Mouse (Mus musculus) embryonic facial prominence, embryonic 15.5 days (tissue): ENCODE results near the gene Zc3h10. TPM values are rescaled to one million over a fixed set of nuclear protein-coding genes. Genes with fewer than 3 reads are reported as not detected.
"Not testable (repeated sequence)": the region's sequence is repeated elsewhere in the genome, so short reads cannot be mapped to it uniquely, and the experiment has no call there.

Experiments used
- ATAC-seq: fragments of 200-750 bp; cut with Nextera tagmentation; 2 replicates; pipeline ENCODE4 v1.8.0; 2017; ENCODE audit warnings: low read depth, moderate TSS enrichment; ENCODE audit not compliant: insufficient number of reproducible peaks, low FRiP score, low TSS enrichment
- H3K27ac ChIP-seq: fragments of 300-500 bp; sonication (generic); replicated peaks from 2 replicates; pipeline ENCODE4 v1.5.1; 2015; ENCODE audit warnings: mild to moderate bottlenecking, inconsistent platforms
- H3K27me3 ChIP-seq: fragments of 300-500 bp; sonication (generic); 2 replicates; pipeline ENCODE4 v1.6.1; 2015; ENCODE audit warnings: inconsistent platforms
- H3K36me3 ChIP-seq: fragments of 300-500 bp; sonication (generic); 2 replicates; pipeline ENCODE4 v1.6.1; 2015; ENCODE audit warnings: mild to moderate bottlenecking, inconsistent platforms
- H3K4me1 ChIP-seq: fragments of 300-500 bp; sonication (generic); 2 replicates; pipeline ENCODE4 v1.6.1; 2015; ENCODE audit warnings: inconsistent platforms
- H3K4me2 ChIP-seq: fragments of 300-500 bp; sonication (generic); replicated peaks from 2 replicates; pipeline ENCODE4 v1.6.1; 2015; ENCODE audit warnings: mild to moderate bottlenecking, inconsistent platforms
- H3K4me3 ChIP-seq: fragments of 300-500 bp; sonication (generic); replicated peaks from 2 replicates; pipeline ENCODE4 v1.5.1; 2015; ENCODE audit warnings: mild to moderate bottlenecking, inconsistent platforms
- H3K9ac ChIP-seq: fragments of 300-500 bp; sonication (generic); 2 replicates; pipeline ENCODE4 v1.6.1; 2015; ENCODE audit warnings: inconsistent platforms
- H3K9me3 ChIP-seq: fragments of 300-500 bp; sonication (generic); replicated peaks from 2 replicates; pipeline ENCODE4 v1.6.1; 2016; ENCODE audit warnings: inconsistent platforms
- WGBS: fragments of 180-500 bp; shearing (Covaris S2); methylation state at CpG from one replicate; pipeline ENCODE4 v1.1.7; 2015; 5-methylcytosine and 5-hydroxymethylcytosine counted together
- polyA plus RNA-seq: library from polyadenylated mRNA; unstranded; fragments of >200 nt; fragmentation: Nextera tagmentation; extraction: Ambion mirVana; gene quantifications from 2 replicates; pipeline ENCODE4 v1.2.1, GENCODE M21; 2015

Gene Zc3h10
- polyA plus RNA-seq, 1 experiment from 2014 or later, result 16.0 TPM

- no peaks in the 10 kb centered on the region for H3K4me1 ChIP-seq
- no peaks in the 10 kb centered on the region for H3K9me3 ChIP-seq
- H3K27me3 ChIP-seq, result no peaks in the 10 kb centered on the region
- WGBS, result 91% methylated on average over 14 of the region's 14 CpGs
- H3K4me2 ChIP-seq, result no peak overlapping the region
- no peak overlapping the region for H3K4me3 ChIP-seq
- no peak for ATAC-seq
- H3K36me3 ChIP-seq, result peaks cover 18% of the 10 kb centered on the region
- no peak overlapping the region for H3K27ac ChIP-seq
- no peak overlapping the region for H3K9ac ChIP-seq
These were observed 41.6 kb downstream of the Zc3h10 start for GRCm38 (mm10) chr10:128505974-128506373.

GRCm38 (mm10) chr10:128505371-128505667 lies 42.3 kb downstream of the Zc3h10 start:
- H3K4me1 ChIP-seq, H3K9me3 ChIP-seq, H3K9ac ChIP-seq, H3K27me3 ChIP-seq, H3K4me3 ChIP-seq, H3K27ac ChIP-seq, H3K4me2 ChIP-seq, ATAC-seq: not testable (repeated sequence)
- H3K36me3 ChIP-seq, result peaks cover 12% of the 10 kb centered on the region
- 76% methylated on average over 5 of the region's 5 CpGs for WGBS

- no peak overlapping the region for H3K27ac ChIP-seq
- no peaks in the 10 kb centered on the region for H3K27me3 ChIP-seq
- H3K9ac ChIP-seq, result no peak overlapping the region; the same call in 1 of the 2 replicates
- WGBS, result 64% methylated on average over 9 of the region's 9 CpGs
- H3K9me3 ChIP-seq, result no peaks in the 10 kb centered on the region
- H3K4me1 ChIP-seq, result no peaks in the 10 kb centered on the region
- H3K4me3 ChIP-seq, result no peak overlapping the region
- H3K4me2 ChIP-seq, result no peak overlapping the region
- no peak for ATAC-seq
- peaks cover 7% of the 10 kb centered on the region for H3K36me3 ChIP-seq
These were observed 42.8 kb downstream of the Zc3h10 start for GRCm38 (mm10) chr10:128504641-128505370.

- H3K9me3 ChIP-seq, result no peaks in the 10 kb centered on the region
- no peak overlapping the region for H3K4me3 ChIP-seq
- H3K4me1 ChIP-seq, result peaks cover 4% of the 10 kb centered on the region
- WGBS, result 83% methylated on average over 3 of the region's 3 CpGs
- no peaks in the 10 kb centered on the region for H3K27me3 ChIP-seq
- peaks cover 4% of the 10 kb centered on the region; the same call in 1 of the 2 replicates for H3K36me3 ChIP-seq
- no peak overlapping the region for H3K4me2 ChIP-seq
- ATAC-seq, result no peak
- H3K9ac ChIP-seq, result no peak overlapping the region
- H3K27ac ChIP-seq, result no peak overlapping the region
These were observed 43.6 kb downstream of the Zc3h10 start for GRCm38 (mm10) chr10:128504012-128504411.

- no peak overlapping the region for H3K4me2 ChIP-seq
- H3K9ac ChIP-seq, result no peak overlapping the region
- ATAC-seq, result no peak
- H3K9me3 ChIP-seq, result no peaks in the 10 kb centered on the region
- H3K4me1 ChIP-seq, result peaks cover 4% of the 10 kb centered on the region
- peaks cover 4% of the 10 kb centered on the region; the same call in 1 of the 2 replicates for H3K36me3 ChIP-seq
- H3K27ac ChIP-seq, result no peak overlapping the region
- no peaks in the 10 kb centered on the region for H3K27me3 ChIP-seq
- 84% methylated on average over 8 of the region's 8 CpGs for WGBS
- H3K4me3 ChIP-seq, result no peak overlapping the region
These were observed 44.0 kb downstream of the Zc3h10 start for GRCm38 (mm10) chr10:128503532-128503931.

- no peak overlapping the region for H3K4me3 ChIP-seq
- H3K36me3 ChIP-seq, result peaks cover 4% of the 10 kb centered on the region; the same call in 1 of the 2 replicates
- H3K9me3 ChIP-seq, result no peaks in the 10 kb centered on the region
- WGBS, result 82% methylated on average over 5 of the region's 5 CpGs
- no peaks in the 10 kb centered on the region for H3K27me3 ChIP-seq
- H3K4me1 ChIP-seq, result peaks cover 15% of the 10 kb centered on the region
- no peak for ATAC-seq
- no peak overlapping the region for H3K4me2 ChIP-seq
- no peak overlapping the region for H3K27ac ChIP-seq
- H3K9ac ChIP-seq, result no peak overlapping the region
These were observed 45.2 kb downstream of the Zc3h10 start for GRCm38 (mm10) chr10:128502341-128502740.

GRCm38 (mm10) chr10:128499116-128499671 lies 48.4 kb downstream of the Zc3h10 start:
- ATAC-seq, result peak; percentile 21; the same call in 1 of the 2 replicates
- Histone ChIP-seq H3K27me3 (no peaks in the 10 kb centered on the region), H3K4me2 (peak overlapping the region; percentile 65), H3K4me3 (peak overlapping the region; percentile 62), H3K9me3 (no peaks in the 10 kb centered on the region), H3K9ac (peak overlapping the region; percentile 35), H3K27ac (peak overlapping the region; percentile 94), H3K4me1 (peaks cover 35% of the 10 kb centered on the region), H3K36me3 (no peaks in the 10 kb centered on the region)
- under 1% methylated on average over 21 of the region's 21 CpGs for WGBS

GRCm38 (mm10) chr10:128498590-128498989 lies 49.0 kb downstream of the Zc3h10 start, which contains the start of gene Myl6b:
TSS of gene Myl6b (minus strand) at chr10:128498685.
- peak; percentile 84 for ATAC-seq
- WGBS, result under 1% methylated on average over 27 of the region's 27 CpGs
- Histone ChIP-seq H3K4me2 (peak within 1 kb of the TSS; percentile 65), H3K9me3 (no peaks in the 10 kb centered on the region), H3K36me3 (no peaks in the 10 kb centered on the region), H3K9ac (peak within 1 kb of the TSS; percentile 35), H3K4me3 (peak within 1 kb of the TSS; percentile 62), H3K27me3 (no peaks in the 10 kb centered on the region), H3K27ac (peak within 1 kb of the TSS; percentile 94), H3K4me1 (peaks cover 35% of the 10 kb centered on the region)

- Histone ChIP-seq H3K4me2 (no peak overlapping the region), H3K27ac (no peak overlapping the region)
These were observed 50.3 kb downstream of the Zc3h10 start for GRCm38 (mm10) chr10:128497134-128497737.

GRCm38 (mm10) chr10:128496509-128497077 lies 51.0 kb downstream of the Zc3h10 start:
- Histone ChIP-seq H3K9me3 (no peaks in the 10 kb centered on the region), H3K36me3 (peaks cover 2% of the 10 kb centered on the region), H3K4me2 (no peak overlapping the region), H3K27ac (0 out of 2 replicates have a peak overlapping the region, but pooled peaks have one; percentile 28), H3K4me1 (peaks cover 41% of the 10 kb centered on the region), H3K9ac (no peak overlapping the region), H3K4me3 (no peak overlapping the region), H3K27me3 (no peaks in the 10 kb centered on the region)
- ATAC-seq, result no peak
- 32% methylated on average over 6 of the region's 6 CpGs for WGBS

More at GRCm38 (mm10) chr10:128497134-128497737, 50.3 kb downstream of the Zc3h10 start:
- WGBS, result 41% methylated on average over 6 of the region's 6 CpGs
- Histone ChIP-seq H3K4me1 (peaks cover 36% of the 10 kb centered on the region), H3K9ac (no peak overlapping the region), H3K27me3 (no peaks in the 10 kb centered on the region), H3K36me3 (no peaks in the 10 kb centered on the region), H3K9me3 (no peaks in the 10 kb centered on the region), H3K4me3 (0 out of 2 replicates have a peak overlapping the region, but pooled peaks have one; percentile 2)
- no peak for ATAC-seq

GRCm38 (mm10) chr10:128495903-128496302 lies 51.7 kb downstream of the Zc3h10 start:
- no peaks in the 10 kb centered on the region for H3K9me3 ChIP-seq
- WGBS, result 75% methylated on average over 4 of the region's 4 CpGs
- no peak for ATAC-seq

More at GRCm38 (mm10) chr10:128495903-128496302, 51.7 kb downstream of the Zc3h10 start:
- Histone ChIP-seq H3K9ac (no peak overlapping the region), H3K36me3 (peaks cover 9% of the 10 kb centered on the region), H3K27me3 (no peaks in the 10 kb centered on the region), H3K4me2 (no peak overlapping the region), H3K4me1 (peaks cover 48% of the 10 kb centered on the region), H3K27ac (0 out of 2 replicates have a peak overlapping the region, but pooled peaks have one; percentile 28), H3K4me3 (no peak overlapping the region)
